Mouse (Mus musculus): ENCODE measurements at regions not wholly inside any gene's neighbourhood (a gene's known extent, or its start where the extent isn't known, plus 50 kb on each side); places are given as distances from the start of the nearest gene placed in this dataset.

DNA sequence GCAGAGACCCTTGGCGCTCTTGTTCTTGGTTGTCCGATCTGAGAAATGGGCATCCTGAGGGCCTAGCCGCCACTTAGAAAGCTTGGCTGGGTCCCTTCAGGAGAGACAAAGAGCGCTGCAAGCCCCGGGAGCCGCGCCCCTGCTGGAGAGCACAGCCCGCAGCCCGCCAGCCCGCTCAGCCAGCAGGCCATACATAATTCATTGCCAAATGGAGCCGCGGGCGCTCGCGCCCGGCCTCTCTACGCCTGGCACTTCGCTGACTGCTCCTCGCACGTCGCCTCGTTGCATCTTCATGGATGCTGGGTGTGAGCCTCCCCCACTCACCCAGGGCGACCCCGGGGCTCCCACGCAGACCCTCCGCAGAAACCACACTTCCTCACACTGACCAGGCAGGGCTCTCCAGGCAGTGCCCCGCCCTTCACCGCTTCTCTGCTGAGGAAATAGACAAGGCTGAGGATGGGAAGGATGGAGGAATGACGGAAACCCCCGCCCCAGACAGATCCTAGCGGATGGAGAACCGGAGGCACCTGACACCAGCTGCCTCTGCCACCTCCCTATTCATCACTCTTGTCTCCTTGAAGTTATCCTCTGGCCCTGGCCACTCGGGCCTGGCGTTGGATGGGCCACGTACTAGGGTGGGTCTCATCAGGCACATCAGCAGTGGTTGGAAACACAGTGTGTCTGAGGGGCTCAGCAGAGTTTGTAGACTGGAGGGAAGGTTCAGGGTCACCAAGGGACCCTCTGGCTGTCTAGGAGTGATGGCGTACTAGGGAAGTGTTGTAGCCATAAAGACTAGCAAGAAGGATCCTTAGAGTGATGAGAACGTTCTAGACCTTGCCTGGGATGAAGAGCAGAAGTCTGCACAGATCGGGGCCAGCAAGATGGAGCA lies 77.6 kb downstream of the 1700001O22Rik start:
- peak overlapping the region; percentile 41 for H3K4me3 ChIP-seq (ENCODE audit: low read length)
- H3K9ac ChIP-seq (ENCODE audit: low read depth, low read length): peak overlapping the region; percentile 70
- WGBS: 13% methylated on average over 38 of the region's 38 CpGs
- ATAC-seq: peak; percentile 68
- no peaks in the 10 kb centered on the region for H3K27me3 ChIP-seq (replicated peaks; ENCODE audit: control insufficient read depth, insufficient read depth, low read length)
- H3K36me3 ChIP-seq (ENCODE audit: control insufficient read depth, insufficient read depth, low read length): no peaks in the 10 kb centered on the region
- peak overlapping the region; percentile 72 for H3K4me2 ChIP-seq (ENCODE audit: low read depth, low read length)
- no peaks in the 10 kb centered on the region for H3K9me3 ChIP-seq (ENCODE audit: control insufficient read depth, low read length)
- peaks cover 42% of the 10 kb centered on the region for H3K4me1 ChIP-seq (ENCODE audit: control insufficient read depth, insufficient read depth, low read length)
- peak overlapping the region; percentile 82 for H3K27ac ChIP-seq (ENCODE audit: low read length)

DNA sequence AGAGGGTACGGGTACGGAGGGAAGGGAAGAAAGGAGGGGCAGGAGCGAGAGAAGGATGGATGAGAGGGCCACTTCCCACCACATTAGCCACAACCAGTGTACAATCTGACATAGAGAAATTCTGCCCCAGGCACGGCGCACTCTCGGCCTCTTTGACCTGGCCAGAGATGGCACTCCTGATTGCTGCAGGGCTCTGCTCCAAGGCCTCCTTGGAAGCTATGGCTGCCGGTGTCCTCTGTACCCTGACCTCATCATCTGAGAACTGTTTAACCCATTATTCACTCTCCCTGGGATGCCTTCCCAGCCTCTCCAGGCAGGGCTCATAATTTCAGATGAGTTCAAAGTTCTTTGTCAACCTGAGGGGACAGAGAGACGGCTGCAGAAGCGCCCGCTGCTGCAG lies 78.3 kb downstream of the 1700001O22Rik start:
- Histone ChIP-seq H3K27me3 (replicated peaks; ENCODE audit: control insufficient read depth, insufficient read depth, low read length) (no peaks in the 10 kb centered on the region), H3K4me3 (ENCODE audit: low read length) (peak overlapping the region; percentile 41), H3K36me3 (ENCODE audit: control insufficient read depth, insufficient read depth, low read length) (no peaks in the 10 kb centered on the region), H3K4me1 (ENCODE audit: control insufficient read depth, insufficient read depth, low read length) (peaks cover 48% of the 10 kb centered on the region), H3K4me2 (ENCODE audit: low read depth, low read length) (peak overlapping the region; percentile 72), H3K9me3 (ENCODE audit: control insufficient read depth, low read length) (no peaks in the 10 kb centered on the region), H3K27ac (ENCODE audit: low read length) (peak overlapping the region; percentile 82), H3K9ac (ENCODE audit: low read depth, low read length) (peak overlapping the region; percentile 70)
- WGBS: 35% methylated on average over 10 of the region's 10 CpGs
- ATAC-seq: peak; percentile 81

DNA sequence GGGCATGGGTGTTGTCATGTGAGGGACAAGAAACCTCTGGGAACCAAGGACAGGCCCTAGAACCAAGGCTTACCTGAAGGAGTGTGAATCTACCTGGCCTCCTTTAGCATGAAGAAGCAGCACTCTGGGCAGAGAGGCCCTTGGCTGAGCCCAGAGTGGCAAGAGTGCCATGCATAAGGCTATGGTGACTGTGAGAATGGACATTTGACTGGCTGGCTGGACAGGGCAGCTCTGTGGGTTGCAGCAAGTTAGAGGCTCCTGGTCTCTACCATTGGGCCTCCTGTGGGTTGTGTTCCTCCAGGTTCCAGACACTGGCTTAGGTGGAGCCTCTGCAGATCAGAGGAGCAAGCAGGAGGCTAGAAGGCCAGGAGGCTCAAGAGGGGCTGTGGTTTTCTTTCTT lies 78.9 kb downstream of the 1700001O22Rik start:
- no peaks in the 10 kb centered on the region for H3K36me3 ChIP-seq (ENCODE audit: control insufficient read depth, insufficient read depth, low read length)
- H3K9ac ChIP-seq (ENCODE audit: low read depth, low read length): 0 out of 2 replicates have a peak overlapping the region, but pooled peaks have one; percentile 70
- no peak for ATAC-seq
- 0 out of 2 replicates have a peak overlapping the region, but pooled peaks have one; percentile 3 for H3K27ac ChIP-seq (ENCODE audit: low read length)
- no peaks in the 10 kb centered on the region for H3K9me3 ChIP-seq (ENCODE audit: control insufficient read depth, low read length)
- H3K4me3 ChIP-seq (ENCODE audit: low read length): no peak overlapping the region
- no peak overlapping the region for H3K4me2 ChIP-seq (ENCODE audit: low read depth, low read length)
- H3K27me3 ChIP-seq (replicated peaks; ENCODE audit: control insufficient read depth, insufficient read depth, low read length): no peaks in the 10 kb centered on the region
- H3K4me1 ChIP-seq (ENCODE audit: control insufficient read depth, insufficient read depth, low read length): peaks cover 55% of the 10 kb centered on the region

DNA sequence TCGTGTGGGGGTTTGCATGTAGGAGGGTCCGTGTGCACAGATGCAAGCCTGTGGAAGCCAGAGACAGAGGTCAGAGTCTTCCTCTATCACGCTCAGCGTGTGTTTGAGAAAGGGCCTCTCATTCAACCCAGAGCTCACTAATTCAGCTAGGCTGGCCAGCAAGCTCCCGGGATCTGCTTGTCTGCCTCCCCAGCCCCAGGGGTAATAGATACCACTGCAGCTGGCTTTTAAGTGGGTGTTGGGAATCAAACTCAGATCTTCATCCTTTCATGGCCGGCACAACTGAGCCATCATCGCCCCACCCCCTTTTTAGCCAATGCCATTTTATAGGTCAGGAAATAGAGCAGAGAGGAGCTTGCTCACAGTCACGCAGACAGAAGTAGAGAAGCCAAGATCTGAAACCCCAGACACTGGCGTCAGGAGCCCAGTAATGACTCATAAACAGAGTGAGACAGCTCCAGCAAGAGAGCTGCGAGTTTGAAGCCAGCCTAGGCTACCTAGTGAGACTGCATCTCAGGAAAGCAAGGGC lies 80.3 kb downstream of the 1700001O22Rik start:
- ATAC-seq: no peak

DNA sequence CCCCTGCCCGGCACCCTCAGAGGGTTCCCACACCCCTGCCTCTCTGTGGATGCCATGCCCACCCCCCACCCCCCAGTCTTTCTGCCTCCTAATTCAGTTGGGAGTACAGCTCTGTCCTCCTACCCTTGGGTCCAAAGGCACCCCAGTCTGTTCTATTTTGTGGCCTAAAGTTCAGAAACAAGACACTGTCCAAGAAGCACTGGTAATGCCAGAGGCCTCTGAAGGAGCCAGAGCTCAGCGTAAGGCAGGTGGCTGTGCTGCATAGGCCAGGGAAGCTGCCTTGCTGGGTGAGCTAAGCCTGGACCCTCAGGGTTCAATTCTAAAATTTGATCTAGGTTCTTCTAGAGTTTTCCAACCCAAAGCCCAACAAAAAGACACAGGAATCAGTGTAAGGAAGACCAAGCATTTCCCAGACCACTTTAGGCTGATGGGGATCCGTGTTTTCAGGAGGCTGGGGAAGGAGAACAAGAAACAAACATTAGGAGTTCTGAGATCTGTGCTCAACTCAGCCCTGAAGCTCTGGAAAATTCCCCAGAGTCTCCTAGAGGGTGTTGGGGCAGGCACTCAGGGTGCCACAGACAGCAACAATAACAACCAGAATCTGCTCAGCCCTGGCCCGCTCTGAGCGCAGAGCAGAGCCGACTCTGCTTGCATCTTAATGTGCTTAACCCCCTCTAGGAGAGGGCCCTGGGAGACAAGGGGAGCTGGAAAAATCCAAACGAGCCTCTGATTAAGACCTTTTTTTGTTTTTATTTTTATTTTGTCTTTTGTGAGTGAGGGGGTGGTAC lies 81.0 kb downstream of the 1700001O22Rik start:
- no peak for ATAC-seq
- Histone ChIP-seq H3K27ac (ENCODE audit: low read length) (peak overlapping the region; percentile 100), H3K9me3 (ENCODE audit: control insufficient read depth, low read length) (no peaks in the 10 kb centered on the region), H3K4me1 (ENCODE audit: control insufficient read depth, insufficient read depth, low read length) (peaks cover 70% of the 10 kb centered on the region), H3K27me3 (replicated peaks; ENCODE audit: control insufficient read depth, insufficient read depth, low read length) (no peaks in the 10 kb centered on the region), H3K4me3 (ENCODE audit: low read length) (no peak overlapping the region), H3K9ac (ENCODE audit: low read depth, low read length) (peak overlapping the region; percentile 57), H3K36me3 (ENCODE audit: control insufficient read depth, insufficient read depth, low read length) (no peaks in the 10 kb centered on the region), H3K4me2 (ENCODE audit: low read depth, low read length) (no peak overlapping the region; the same call in 1 of the 2 replicates)
- 38% methylated on average over 7 of the region's 7 CpGs for WGBS

More for the DNA sequence above, 80.3 kb downstream of the 1700001O22Rik start:
- Histone ChIP-seq H3K27ac (ENCODE audit: low read length) (peak overlapping the region; percentile 100), H3K27me3 (replicated peaks; ENCODE audit: control insufficient read depth, insufficient read depth, low read length) (no peaks in the 10 kb centered on the region), H3K9me3 (ENCODE audit: control insufficient read depth, low read length) (no peaks in the 10 kb centered on the region), H3K36me3 (ENCODE audit: control insufficient read depth, insufficient read depth, low read length) (no peaks in the 10 kb centered on the region), H3K9ac (ENCODE audit: low read depth, low read length) (peak overlapping the region; percentile 57), H3K4me1 (ENCODE audit: control insufficient read depth, insufficient read depth, low read length) (peaks cover 63% of the 10 kb centered on the region), H3K4me3 (ENCODE audit: low read length) (no peak overlapping the region), H3K4me2 (ENCODE audit: low read depth, low read length) (no peak overlapping the region)
- WGBS: 29% methylated on average over 10 of the region's 10 CpGs

DNA sequence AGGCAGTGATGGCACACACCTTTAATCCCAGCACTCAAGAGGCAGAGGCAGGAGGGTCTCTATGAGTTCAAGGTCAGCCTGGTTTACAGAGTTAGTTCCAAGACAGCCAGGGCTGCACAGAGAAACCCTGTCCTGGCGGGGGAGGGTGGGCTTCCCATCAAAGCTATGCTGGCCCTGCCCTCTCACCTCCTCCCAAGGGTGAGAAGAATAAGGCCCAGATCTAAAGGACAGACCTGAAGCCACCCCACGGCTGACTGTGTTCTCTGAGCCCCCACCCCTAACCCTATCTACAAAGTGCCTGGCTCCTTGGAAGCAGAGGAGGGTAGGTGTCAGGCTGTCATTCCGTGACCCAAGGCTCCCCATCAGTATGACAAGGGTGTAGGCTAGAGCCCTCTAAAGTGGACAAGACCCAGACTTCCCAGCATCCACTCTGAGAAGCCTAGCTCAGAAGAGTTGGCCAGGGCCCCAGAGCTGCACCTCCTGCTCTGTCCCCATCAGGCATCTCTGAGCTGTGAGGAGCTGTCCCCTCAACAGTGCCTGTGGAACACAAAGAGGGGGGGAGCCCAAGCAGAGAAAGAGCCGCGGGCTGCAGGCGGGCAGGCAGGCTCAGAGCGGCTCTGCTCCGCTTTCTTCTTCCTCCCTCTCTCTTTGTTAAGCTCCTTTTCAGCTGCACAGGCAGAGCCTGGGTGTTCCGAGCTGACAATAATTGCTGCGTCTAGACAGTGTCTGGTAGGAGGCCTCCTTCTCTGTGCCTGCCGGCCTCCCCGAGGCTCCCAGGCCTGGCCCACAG lies 81.8 kb downstream of the 1700001O22Rik start:
- Histone ChIP-seq H3K9me3 (ENCODE audit: control insufficient read depth, low read length) (no peaks in the 10 kb centered on the region), H3K4me2 (ENCODE audit: low read depth, low read length) (no peak overlapping the region; the same call in 1 of the 2 replicates), H3K4me1 (ENCODE audit: control insufficient read depth, insufficient read depth, low read length) (peaks cover 78% of the 10 kb centered on the region), H3K4me3 (ENCODE audit: low read length) (no peak overlapping the region), H3K9ac (ENCODE audit: low read depth, low read length) (peak overlapping the region; percentile 57), H3K27me3 (replicated peaks; ENCODE audit: control insufficient read depth, insufficient read depth, low read length) (no peaks in the 10 kb centered on the region), H3K27ac (ENCODE audit: low read length) (peak overlapping the region; percentile 100), H3K36me3 (ENCODE audit: control insufficient read depth, insufficient read depth, low read length) (no peaks in the 10 kb centered on the region)
- WGBS: 32% methylated on average over 12 of the region's 12 CpGs
- no peak for ATAC-seq

DNA sequence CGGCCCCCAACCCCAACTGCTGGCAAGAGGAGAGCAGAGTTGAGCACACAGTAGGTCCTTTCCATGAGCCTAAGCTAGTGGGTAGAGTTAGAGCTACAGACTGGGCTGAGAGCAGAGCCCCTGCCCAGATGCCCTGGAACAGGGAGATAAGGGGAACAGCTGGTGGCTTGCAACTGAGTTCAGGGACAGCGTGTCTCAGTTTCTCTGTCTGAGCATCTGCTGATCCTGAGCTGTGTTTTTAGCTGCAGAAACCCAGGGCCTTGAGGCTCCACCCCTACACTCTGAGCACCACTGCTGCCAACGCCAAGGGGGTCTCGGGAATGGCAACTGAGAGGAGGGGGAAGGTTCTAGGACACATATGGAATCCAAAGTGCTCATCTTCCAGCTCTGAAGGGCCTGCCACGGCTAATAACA lies 82.4 kb downstream of the 1700001O22Rik start:
- Histone ChIP-seq H3K4me1 (ENCODE audit: control insufficient read depth, insufficient read depth, low read length) (peaks cover 83% of the 10 kb centered on the region), H3K36me3 (ENCODE audit: control insufficient read depth, insufficient read depth, low read length) (no peaks in the 10 kb centered on the region)
- WGBS: 76% methylated on average over 5 of the region's 5 CpGs

DNA sequence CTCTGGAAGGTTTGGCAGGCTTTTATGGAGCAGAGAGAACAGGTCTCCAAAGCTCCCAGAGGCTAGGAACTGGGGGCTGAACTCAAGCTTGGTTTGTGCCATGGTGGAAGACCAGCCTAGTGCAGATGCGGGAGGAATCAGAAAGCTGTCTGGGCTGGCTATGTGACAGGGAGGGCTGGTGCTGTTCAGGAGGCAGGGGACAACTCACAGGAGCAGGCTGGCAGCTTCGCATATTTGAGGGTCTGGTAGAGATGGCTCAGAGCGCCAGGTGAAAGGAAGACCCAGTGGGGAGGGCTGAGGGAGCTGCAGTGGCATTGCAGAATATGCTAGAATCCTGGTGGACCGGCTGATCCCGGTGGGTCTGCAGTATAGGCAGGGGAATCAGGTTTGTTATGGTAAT lies 83.2 kb downstream of the 1700001O22Rik start:
- Histone ChIP-seq H3K4me3 (ENCODE audit: low read length) (peak overlapping the region; percentile 40), H3K4me1 (ENCODE audit: control insufficient read depth, insufficient read depth, low read length) (peaks cover 79% of the 10 kb centered on the region), H3K9ac (ENCODE audit: low read depth, low read length) (peak overlapping the region; percentile 78), H3K36me3 (ENCODE audit: control insufficient read depth, insufficient read depth, low read length) (no peaks in the 10 kb centered on the region), H3K9me3 (ENCODE audit: control insufficient read depth, low read length) (no peaks in the 10 kb centered on the region), H3K4me2 (ENCODE audit: low read depth, low read length) (peak overlapping the region; percentile 78), H3K27ac (ENCODE audit: low read length) (peak overlapping the region; percentile 100), H3K27me3 (replicated peaks; ENCODE audit: control insufficient read depth, insufficient read depth, low read length) (no peaks in the 10 kb centered on the region)
- ATAC-seq: no peak
- 36% methylated on average over 5 of the region's 5 CpGs for WGBS

More for the DNA sequence above, 82.4 kb downstream of the 1700001O22Rik start:
- no peaks in the 10 kb centered on the region for H3K9me3 ChIP-seq (ENCODE audit: control insufficient read depth, low read length)
- no peaks in the 10 kb centered on the region for H3K27me3 ChIP-seq (replicated peaks; ENCODE audit: control insufficient read depth, insufficient read depth, low read length)
- no peak overlapping the region for H3K4me3 ChIP-seq (ENCODE audit: low read length)
- peak overlapping the region; percentile 100 for H3K27ac ChIP-seq (ENCODE audit: low read length)
- no peak for ATAC-seq
- H3K9ac ChIP-seq (ENCODE audit: low read depth, low read length): peak overlapping the region; percentile 78
- no peak overlapping the region for H3K4me2 ChIP-seq (ENCODE audit: low read depth, low read length)
